Mouse (Mus musculus): ENCODE measurements at regions not wholly inside any gene's neighbourhood (a gene's known extent, or its start where the extent isn't known, plus 50 kb on each side); places are given as distances from the start of the nearest gene placed in this dataset.

DNA sequence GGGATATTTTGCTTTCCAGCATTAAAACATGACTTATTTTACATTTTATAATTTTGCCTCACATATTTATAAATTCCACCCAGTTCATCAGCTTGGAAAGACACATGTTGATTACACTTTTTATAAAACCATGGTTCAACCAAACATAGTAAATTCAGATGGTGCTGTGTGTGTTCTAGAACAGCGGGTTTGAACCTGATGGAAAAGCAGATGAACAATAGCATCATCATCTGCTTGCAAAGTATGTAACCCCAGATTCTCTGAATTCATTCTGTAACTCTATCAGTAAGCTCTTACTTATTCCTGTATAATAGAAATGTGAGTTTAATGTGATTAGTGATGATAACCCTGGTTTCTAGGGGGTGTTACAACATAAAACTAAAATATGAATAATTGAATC, 517.4 kb downstream of the Ptprc start:
- TF ChIP-seq POLR2A (IDR thresholded peaks at IDR 0.05; ENCODE audit: extremely low read depth, insufficient read depth, low read length), result no peak
- no peak for TF ChIP-seq CTCF (IDR thresholded peaks at IDR 0.05; ENCODE audit: extremely low read depth, insufficient read depth, low read length)

Data from cortical plate, adult 2 months (tissue).